Mouse (Mus musculus) layer of hippocampus, postnatal 10 days (tissue): ENCODE measurements at regions not wholly inside any gene's neighbourhood (a gene's known extent, or its start where the extent isn't known, plus 50 kb on each side); places are given as distances from the start of the nearest gene placed in this dataset.
"Not testable (repeated sequence)": the region's sequence is repeated elsewhere in the genome, so short reads cannot be mapped to it uniquely, and the experiment has no call there.

Experiments used
- DNase-seq, 2 experiments: peaks; one replicate each; pipeline ENCODE4 v3.0.0; 2021; ENCODE audit warnings: low spot score in 2 of 2

DNA sequence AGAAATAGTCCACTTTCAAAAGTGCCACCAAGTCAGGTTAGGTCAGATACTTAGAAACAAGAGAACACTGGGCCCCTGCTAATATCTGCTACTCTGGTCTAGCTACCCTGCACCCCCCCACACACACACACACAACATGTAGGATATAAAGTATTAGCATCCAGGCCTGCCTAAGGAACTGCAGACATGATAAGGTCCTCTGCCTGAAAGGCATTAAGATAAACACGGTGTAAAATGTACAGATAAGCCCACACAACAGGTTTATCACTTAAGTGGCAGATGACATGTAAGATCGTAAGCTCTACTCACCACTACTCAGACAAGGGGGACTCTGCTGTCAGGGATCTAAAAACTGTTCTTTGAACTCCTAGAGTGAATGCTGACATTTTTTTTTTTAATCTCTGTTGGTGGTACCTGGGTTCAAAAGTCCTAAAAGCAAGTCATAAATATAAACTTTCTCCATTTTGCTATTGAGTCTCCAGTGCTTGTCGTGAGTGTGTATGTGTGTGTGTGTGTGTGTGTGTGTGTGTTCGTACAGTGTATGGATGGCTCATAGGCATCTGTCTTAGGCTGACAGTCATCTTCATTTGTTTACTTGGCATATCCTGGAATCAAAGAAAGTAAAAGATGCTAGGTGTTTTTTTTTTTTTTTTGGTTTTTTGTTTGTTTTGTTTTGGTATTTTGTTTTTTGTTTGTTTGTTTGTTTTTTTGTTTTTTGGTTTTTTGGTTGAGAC is 52.2 kb downstream of the Gm9817 start:
- no peak for DNase-seq

DNA sequence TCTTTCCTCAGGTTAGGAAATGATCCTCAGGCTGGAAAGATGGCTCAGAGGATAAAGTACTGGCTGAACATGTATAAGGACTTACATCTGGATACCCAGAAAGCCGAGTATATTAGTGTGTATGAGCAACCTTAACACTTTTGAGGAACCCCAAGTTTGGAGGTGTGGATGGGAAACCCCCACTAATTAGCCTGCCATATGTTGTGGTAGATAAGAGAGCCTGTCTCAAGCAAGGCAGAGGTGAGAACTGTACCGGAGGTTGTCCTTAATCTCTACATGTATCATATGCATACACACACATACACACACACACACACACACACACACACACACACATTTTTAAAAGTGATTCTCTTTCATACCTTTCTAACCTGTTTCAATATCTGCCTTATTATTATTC is 62.1 kb downstream of the Gm9817 start:
- DNase-seq = no peak

DNA sequence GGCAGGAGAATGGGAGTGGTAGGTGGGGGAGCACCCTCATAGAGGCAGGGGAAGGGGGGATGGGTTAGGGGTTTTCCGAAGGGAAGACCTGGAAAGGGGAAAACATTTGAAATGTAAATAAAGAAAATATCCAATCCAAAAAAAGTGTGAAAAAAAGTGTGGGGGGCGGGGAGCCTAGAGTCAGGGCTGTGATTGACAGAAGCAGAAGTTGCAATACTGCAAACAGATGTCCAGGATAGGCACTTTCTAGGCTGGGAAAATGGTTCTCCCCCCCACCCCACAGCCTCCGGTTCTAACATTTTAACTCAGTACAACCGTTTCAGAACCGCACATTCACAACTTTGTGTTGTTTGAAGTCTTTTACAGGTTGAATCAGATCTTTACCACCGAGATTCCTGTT is 66.6 kb downstream of the Gm9817 start:
- no peak for DNase-seq

DNA sequence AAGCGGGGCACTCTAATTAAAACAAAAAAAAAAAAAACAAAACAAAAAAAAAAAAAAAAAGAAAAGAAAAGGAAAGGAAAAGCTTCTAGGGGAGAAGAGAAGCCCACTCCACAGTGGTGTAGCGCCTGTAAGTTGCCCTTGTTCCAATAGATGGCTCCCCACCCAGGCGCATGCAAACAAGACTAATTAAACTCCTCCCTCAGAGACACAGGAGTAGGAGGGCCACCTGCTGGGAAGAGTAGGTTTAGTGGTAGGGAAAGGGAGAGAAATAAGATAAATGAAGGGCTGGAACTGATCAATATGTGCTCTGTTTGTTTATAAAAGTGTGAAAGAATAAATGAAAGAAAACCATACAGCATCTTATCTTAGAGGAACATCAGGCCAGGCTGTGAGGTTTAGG is 77.7 kb downstream of the Gm9817 start:
- DNase-seq = no peak

DNA sequence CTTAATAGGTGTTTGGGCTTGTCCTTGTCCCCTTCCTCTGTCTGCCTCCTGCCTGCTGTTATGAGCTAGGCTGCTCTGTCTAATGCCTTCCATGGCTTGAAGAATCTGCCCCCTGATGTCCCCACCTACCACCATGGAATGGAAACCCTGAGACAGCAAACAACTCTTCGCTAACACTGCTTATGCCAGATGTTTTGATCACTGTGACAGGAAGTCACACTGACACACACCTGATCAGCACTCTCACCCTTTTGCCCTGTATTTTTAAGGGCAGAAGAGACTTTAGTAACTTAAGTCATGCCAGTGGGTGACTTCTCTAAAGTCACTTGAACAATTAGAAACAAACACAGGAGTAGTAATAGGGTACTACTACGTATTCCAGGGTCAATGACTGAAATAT is 78.5 kb downstream of the Gm9817 start:
- DNase-seq = no peak

DNA sequence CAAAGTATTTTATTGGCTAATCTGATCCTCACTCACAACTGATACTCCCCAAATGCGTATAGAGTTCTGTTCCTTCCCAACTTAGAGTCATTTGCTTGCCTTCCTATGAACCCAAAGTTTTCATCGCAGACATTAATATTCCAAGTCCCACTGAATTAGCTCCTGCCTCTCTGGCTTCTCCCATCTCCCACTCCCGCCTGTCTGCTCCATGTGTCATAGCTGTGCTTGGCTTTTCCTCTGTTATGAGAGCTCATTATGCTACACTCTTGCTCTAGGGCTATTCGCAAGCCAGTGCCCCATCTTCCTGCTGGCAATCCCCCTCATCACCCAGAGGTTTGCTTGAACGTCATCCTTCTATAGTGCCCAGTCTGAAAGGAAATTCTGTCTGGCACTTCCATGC is 81.8 kb downstream of the Gm9817 start:
- DNase-seq = no peak

DNA sequence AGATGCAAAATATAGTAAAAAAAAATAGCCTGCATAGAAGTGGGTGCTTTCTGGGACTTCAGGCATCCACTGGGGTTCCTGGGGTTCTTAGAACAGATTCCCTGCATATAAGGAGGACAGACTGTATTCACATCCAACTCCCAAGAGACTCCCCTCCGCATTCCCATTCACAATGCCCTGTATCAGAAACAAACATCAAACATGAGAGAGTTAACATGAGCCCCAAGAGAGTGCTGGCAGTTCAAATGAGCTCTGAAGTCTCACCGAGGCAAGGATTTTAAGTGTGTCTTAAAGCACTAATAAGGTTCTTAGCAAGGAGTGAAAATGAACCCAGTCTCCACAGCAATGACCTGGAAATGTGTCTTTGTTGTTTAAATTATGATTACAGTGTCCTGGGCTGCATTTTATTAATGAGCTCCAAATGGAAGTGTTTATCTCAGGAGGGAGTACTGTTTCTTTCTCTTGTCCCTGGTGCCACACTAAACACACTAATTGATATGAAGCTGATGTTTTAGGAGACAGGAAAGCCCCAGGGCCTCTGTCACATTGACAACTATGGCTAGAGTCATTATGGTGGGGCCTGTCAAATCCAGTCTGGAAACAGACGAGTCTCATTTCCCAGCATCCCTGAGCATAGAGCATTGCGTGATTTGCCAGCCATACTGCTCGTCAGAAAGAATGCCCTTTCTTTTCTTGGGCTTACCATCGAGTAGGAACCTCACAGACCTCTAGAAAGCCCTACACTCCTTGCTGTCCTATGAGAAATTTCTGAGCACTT is 85.7 kb downstream of the Gm9817 start:
- no peak for DNase-seq

DNA sequence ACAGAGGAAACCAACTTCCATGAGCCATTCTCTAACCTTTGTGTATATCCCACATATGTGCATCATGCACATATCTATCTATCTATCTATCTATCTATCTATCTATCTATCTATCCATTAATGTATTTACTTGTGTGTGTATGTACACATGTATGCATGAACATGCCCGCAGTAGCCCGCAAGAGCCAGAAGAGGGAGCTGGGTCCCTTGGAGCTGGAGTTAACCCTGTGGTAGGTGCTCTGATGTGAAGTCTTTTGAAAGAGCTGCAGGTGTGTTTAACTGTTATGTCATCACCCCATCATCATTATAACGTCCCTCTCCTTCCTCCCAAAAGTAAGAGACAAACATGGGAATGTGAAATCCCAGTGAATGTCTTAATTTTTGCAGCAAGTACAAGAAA is 86.7 kb downstream of the Gm9817 start:
- DNase-seq = no peak

DNA sequence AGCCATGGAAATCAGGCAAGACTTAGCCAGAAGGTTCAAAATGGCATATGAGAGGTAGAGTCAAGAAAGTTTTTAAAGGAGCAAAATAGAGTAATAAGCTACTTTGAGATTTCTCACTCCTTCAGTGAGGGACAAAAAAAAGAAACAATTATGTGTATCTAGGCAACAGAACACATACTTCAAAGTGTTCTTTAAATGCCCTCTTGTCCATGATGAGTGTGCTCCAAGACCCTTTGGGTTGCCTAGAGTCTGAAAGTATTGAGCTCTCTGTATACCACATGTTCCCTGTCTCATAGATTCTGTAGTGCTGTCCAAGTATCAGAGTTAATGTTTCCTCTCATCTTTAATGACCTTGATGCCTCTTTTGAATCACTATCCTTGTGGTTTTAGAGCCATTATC is 91.2 kb downstream of the Gm9817 start:
- DNase-seq = no peak

DNA sequence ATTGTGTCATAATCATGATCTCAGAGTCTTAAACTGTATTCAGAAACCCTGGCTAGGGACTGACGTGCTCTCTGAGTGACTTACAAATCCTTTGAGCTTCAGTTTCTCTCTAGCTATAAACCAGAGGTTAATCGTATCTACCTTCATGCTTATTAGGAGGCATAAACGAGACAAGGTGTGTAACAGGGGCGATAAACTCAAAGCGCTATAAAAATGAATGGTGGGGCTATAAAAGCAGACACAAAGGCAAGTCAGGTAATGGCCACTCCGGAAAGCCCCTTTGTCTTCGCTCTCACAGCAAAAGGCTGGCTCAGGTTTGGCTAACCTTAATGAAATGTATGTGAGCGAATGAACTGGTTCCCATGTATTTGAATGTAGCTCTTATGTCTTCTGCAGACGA is 94.6 kb downstream of the Gm9817 start:
- no peak for DNase-seq

DNA sequence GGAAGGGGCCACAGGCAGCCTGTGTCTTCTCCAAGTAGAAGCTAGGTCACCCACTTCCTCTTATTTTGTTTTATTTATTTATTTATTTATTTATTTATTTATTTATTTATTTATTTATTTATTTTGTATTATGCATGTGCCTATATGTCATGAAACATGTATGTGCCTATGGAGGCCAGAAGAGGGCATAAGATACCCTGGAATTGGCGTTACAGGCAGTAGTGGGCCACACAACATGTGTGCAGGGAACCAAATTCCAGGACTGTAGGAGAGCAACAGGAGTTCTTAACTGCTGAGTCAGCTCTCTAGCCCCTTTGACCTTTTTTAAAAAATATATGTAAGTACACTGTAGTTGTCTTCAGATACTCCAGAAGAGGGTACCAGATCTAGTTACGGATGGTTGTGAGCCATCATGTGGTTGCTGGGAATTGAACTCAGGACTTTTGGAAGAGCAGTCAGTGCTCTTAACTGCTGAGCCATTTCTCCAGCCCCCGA is 97.3 kb downstream of the Gm9817 start:
- DNase-seq = not testable (repeated sequence)

DNA sequence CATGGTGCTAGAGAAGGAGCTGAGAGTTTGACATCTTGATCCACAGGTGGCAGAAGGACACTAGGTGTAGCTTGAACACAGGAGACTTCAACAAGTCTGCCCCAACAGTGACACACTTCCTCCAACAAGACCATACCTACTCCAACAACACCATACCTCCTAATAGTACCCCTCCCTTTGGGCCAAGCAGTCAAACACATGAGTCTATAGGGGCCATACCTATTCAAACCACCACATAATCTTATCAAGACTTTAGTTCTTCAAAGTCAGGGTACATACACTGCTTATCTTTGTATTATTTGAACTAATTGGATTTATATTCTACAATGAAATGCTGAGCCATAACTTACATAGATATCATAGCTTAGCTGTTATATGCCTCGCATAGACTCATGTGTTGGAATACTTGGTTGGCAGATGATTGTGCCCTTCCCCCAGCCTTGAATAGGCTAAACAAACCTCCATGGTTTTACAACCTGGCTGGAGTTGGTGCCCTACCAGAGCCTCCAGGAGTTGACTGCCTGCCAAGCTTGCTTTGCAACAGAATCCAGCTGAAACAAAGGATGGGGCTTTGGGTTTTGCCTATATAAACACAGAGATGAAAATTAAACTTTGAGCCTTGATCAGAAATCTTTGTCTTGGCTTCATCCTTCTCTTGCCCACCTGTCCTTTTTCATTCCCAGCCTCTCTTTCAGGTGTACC is 103.2 kb downstream of the Gm9817 start:
- no peak for DNase-seq

DNA sequence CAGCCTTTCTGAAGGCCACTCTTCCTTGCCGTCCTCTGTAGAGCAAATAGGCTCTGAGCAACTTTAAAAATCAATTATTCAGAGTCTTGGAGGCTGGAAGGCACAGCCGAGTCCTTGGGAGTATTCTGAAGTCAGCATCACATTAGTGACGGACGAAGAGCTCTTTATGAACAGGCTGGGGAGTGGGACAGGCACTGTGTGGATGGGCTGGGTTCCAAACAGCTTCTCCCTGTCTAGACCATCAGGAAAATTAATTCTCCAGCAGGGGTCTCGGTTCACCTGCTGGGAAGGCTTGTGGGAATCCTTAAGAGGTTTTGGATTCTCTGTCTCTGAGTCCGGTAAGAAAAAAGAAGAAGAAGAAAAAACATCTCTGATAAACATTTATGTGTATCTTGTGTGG is 110.9 kb downstream of the Gm9817 start:
- no peak for DNase-seq

DNA sequence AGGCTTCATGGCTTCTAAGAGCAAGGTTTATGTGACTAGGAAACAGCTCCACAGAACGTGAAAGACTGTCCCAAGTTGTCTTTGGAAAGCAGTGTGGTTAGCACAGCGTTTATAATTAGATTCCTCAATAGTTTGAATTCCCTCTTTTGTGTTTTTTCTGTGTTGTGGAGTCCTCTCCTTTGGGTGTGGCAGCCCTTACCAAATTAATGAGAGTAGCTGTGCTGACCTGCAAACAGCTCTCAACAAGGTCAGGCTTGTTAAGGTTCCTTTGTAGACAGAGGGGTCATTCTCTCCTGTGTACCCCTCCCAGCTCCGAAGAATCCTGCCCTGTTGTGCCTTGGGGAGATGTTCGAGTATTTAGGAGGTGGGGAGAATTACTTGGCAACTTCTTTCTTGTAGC is 111.7 kb downstream of the Gm9817 start:
- no peak for DNase-seq

DNA sequence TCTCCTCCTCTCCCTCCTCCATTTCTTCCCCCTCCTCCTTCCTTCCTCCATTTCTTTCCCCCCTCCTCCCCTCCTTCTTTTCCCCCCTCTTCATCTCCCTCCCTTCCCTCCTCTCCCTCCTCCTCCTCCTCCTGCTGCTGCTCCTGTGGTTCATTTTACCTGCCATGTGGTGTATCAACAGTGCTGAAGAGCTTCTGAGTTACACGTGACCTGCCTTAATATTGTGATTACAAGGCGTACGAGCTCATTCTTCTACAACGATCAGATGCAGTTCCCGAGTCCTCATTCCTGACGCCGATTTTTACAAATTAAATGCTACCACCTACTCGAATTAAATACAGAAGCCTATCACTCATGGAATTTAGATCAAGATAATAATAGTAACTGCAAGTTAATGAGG is 113.6 kb downstream of the Gm9817 start:
- DNase-seq = no peak

DNA sequence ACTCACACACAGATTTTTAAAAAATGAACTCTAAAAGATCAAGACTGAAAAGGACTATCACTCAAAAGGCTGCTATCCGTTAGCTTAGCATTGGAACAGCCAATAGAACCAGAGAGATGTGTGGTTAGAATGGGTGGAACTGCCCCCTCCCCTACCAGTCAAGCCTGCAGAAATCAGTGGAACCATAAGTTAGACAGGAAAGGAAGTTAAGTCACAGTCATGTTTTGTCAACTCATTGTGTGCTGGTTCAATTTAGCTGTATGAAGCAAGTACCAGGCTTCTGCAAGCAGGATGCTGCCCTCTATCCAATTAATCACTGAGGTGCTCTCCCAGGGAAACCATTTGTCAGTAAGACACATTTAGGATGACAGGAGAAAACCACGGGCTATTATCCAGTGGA is 117.1 kb downstream of the Gm9817 start:
- no peak for DNase-seq

DNA sequence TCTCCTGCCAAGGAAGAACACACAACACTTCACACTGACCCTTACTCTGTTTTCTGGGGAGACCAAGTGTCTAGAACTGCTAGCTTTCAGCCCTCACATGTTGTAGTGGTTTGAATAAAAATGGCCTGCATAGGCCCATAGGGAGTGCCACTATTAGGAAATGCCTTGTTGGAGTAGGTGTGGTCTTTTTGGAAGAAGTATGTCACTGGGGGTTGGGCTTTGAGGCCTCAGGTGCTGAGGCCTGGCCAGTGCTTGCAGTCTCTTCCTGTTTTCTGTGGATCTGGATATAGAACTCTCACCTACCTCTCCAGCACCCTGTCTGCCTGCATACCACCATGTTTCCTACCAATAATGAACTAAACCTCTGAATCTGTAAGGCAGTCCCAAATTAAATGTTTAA is 117.9 kb downstream of the Gm9817 start:
- DNase-seq = no peak

DNA sequence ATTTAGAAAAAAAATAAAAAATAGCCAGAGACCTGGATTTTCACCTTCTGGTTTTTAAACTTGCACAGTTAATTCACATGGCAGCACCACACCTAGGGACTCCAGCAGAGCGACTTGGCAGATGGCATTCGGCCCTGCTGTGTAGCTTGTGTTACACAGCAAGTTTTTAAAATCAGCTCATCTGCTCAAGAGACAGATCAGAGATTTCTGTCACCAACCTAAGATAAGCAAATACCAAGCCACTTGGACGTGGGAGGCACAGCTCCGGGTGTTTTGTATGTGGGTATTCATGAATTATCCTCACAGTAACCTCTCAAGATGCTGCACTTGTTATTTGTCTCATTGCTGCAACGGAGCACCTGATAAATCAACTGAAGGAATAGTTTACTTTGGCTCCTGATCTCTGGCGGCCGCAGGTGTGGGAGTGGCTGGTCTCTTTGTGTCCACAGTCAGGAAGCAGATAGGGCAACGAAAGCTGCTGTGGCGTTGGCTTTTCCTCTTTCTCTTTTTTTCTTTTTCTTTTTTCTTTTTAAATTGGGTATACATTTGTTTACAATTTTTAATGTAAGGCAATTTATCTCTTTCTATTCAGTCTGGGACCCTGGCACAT is 122.1 kb downstream of the Gm9817 start:
- DNase-seq = no peak

DNA sequence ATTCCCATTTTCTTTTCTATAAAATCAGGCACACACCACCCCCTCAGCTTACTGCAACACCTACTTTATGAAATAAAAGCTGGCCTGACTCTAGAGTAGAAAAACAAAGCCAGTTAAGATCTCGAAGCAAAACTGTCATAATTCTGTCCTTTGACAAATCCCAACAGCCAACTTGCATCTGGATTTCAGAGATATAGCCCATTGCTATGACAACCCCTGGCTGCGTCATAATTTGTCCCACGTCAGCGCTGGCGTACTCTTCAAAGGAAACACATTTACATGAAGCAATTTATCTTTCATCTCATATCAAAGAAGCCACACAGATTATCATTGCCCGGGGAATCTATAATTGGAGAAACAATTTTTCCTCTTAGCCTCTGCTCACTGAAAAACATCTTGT is 126.4 kb downstream of the Gm9817 start:
- no peak for DNase-seq

DNA sequence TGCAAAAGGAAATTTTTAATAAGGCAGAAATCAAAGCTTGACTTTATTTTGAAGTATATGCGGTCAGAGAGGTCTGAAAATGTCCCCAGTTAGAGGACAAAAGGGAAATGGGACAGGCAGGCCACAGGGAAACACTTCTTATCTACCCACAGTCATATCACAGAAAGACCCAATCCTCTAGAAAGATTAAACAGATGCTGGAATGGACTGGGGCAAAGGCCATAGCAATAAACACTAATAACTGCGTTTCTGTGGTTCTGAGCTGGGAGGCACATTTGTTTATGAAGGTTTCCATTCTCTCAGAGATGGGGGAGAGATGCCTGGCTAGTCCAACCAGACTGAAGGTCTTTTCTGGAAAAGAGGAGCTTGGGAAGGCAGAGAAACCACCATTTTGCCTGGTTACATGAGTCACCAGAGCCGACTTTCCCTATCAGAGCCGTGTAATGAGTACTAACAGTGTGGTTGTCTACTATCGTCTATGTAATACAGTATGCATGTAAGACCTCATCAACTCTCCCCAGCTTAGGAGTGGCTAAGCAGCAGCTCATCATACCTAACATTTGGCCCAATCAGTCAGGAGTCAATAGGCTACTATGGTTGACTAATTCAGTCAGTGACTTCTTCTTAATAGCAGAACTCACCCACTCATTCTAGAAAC is 130.2 kb downstream of the Gm9817 start:
- DNase-seq = no peak

DNA sequence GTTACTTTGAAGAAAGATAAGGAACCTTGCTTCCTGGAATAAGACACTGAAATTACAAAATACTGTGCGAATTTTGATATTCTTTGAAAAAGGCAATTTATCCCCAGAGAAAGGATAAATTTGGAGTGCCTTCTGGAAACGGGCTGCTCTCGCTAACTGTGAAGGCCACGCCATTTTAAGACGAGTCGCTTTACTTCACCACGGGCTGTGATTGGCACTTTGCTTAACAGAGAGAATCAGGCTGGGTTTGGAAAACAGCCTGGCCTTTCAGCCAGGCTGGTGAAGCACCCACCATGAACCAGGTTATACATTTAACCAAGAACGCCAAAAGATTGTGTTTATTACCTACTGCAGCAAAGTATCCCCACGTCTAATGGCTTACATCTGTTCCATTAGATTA is 132.7 kb downstream of the Gm9817 start:
- no peak for DNase-seq
